24 mouse cellular contexts compared by ENCODE assay signal in the genomic region with DNA sequence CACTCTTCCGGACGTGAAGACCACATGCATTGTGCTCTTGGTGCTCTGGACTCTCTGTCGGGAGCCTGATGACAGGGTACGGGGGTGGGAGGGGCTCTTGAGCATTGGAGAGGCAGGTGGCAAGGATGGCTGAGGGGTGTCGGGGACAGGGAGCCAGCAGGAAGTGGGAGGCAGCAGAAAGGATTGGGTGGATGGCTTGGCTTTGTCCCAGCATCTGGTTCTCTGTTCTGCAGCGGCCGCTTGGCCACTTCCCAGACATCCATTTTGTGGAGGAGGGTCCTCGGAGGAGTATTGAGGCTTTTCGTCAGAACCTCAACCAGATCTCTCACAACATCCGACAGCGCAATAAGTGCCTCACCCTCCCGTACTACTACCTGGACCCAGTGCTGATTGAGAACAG. TPM values are rescaled to one million over a fixed set of nuclear protein-coding genes. Genes with fewer than 3 reads are reported as not detected.
DNase-seq lines count a peak whose midpoint lies in the region; ATAC-seq lines count a peak whose summit lies in the region.
"Had no signal": no experiment of that assay in that cellular context is flagged by ENCODE, and none has a peak within 500 bp of the region (broad histone marks: within the 10 kb centered on the region; RNA-seq: fewer than 3 reads in every experiment).

No protein-coding gene starts in this region.

- no peak overlapping the region for H3K27ac ChIP-seq in hindbrain, embryonic 12.5 days
- H3K27ac ChIP-seq: forebrain, embryonic 13.5 days; limb, embryonic 13.5 days; liver, embryonic 13.5 days; lung, embryonic 15.5 days; macrophage had no signal

- H3K4me3 ChIP-seq in hindbrain, embryonic 12.5 days = no peak overlapping the region
- H3K4me3 ChIP-seq: forebrain, embryonic 13.5 days; limb, embryonic 13.5 days; liver, embryonic 13.5 days; lung, embryonic 15.5 days had no signal

- no peak for ATAC-seq in hindbrain, embryonic 12.5 days (ENCODE audit: low FRiP score)
- ATAC-seq: forebrain, embryonic 13.5 days had no signal

- no peak overlapping the region for H3K4me2 ChIP-seq in hindbrain, embryonic 12.5 days (replicated peaks)
- H3K4me2 ChIP-seq: forebrain, embryonic 13.5 days; limb, embryonic 13.5 days; liver, embryonic 13.5 days; lung, embryonic 15.5 days; midbrain, embryonic 11.5 days had no signal

- peaks cover 5% of the 10 kb centered on the region; the same call in 1 of the 2 replicates for H3K27me3 ChIP-seq in hindbrain, embryonic 12.5 days

- H3K36me3 ChIP-seq in hindbrain, embryonic 12.5 days = no peaks in the 10 kb centered on the region
- H3K36me3 ChIP-seq: limb, embryonic 13.5 days; liver, embryonic 13.5 days; lung, embryonic 15.5 days had no signal

- H3K9ac ChIP-seq in hindbrain, embryonic 12.5 days = no peak overlapping the region
- H3K9ac ChIP-seq: forebrain, embryonic 13.5 days; limb, embryonic 13.5 days; liver, embryonic 13.5 days; lung, embryonic 15.5 days had no signal

- H3K9me3 ChIP-seq in hindbrain, embryonic 12.5 days (replicated peaks) = no peaks in the 10 kb centered on the region
- H3K9me3 ChIP-seq: forebrain, embryonic 13.5 days; limb, embryonic 13.5 days; liver, embryonic 13.5 days; lung, embryonic 15.5 days had no signal

- no peaks in the 10 kb centered on the region for H3K4me1 ChIP-seq in hindbrain, embryonic 12.5 days
- H3K4me1 ChIP-seq: forebrain, embryonic 13.5 days; liver, embryonic 13.5 days; lung, embryonic 15.5 days had no signal

- DNase-seq in frontal cortex, adult 2 months (ENCODE audit: extremely low spot score in 1 of 2, low spot score in 1 of 2) = peak; percentile 46 to 76
- DNase-seq in frontal cortex, postnatal 14 days (ENCODE audit: low spot score in 2 of 2) = no peak
- DNase-seq in layer of hippocampus, adult 8-10 months (ENCODE audit: low spot score in 2 of 2) = peak; percentile 49 to 63
- DNase-seq in layer of hippocampus, postnatal 25 days (ENCODE audit: extremely low spot score in 1 of 2, low spot score in 1 of 2) = no peak
- peak; percentile 75 for DNase-seq in brain, adult 2 months (ENCODE audit: low read depth, low spot score)
- peak; percentile 48 to 71 for DNase-seq in left cerebral cortex, postnatal 36 days (ENCODE audit: low spot score in 2 of 2)
- DNase-seq: adrenal gland, postnatal 25 days; cerebellum, adult 18-20 months; heart, postnatal 36 days; kidney, adult 11 months; liver, embryonic 13.5 days; thymus, adult 2 months had no signal

- 90% methylated on average over 12 of the region's 12 CpGs for WGBS in hindbrain, embryonic 12.5 days

- intact Hi-C loops in left cerebral cortex, postnatal 36 days (cut with DNase I) = no loop called here

RNA-seq across cellular contexts. Expression of gene Alox12b, which starts 12.5 kb away (rescaled TPM):
- 2.0 TPM in 2 replicates for polyA plus RNA-seq in frontal cortex, adult 2 months (2012; rRNA removed)
- 10 to 100 TPM in 2 of 4 experiments, 1 to 10 TPM in 2; 5.9 to 14.5 (median 10.5) TPM for total RNA-seq in layer of hippocampus, adult 8-10 months (2022)
- total RNA-seq in layer of hippocampus, postnatal 25 days (2021) = 1 to 10 TPM; 4.0 to 7.2 TPM
- total RNA-seq in left cerebral cortex, postnatal 36 days (2021) = 1 to 10 TPM; 6.0 to 6.1 TPM
- polyA plus RNA-seq in hindbrain, embryonic 12.5 days (2016; fragmentation: Nextera tagmentation; extraction: Ambion mirVana) = 0.12 TPM in 2 replicates
- total RNA-seq: adrenal gland, postnatal 25 days; CH12.LX; gastrocnemius, adult 8-10 months; granulocyte monocyte progenitor cell, adult 5-6 weeks; heart, postnatal 36 days; MEL had no signal
- polyA plus RNA-seq: forebrain, embryonic 13.5 days; heart, embryonic 14.5 days; liver, embryonic 13.5 days; lung, embryonic 15.5 days; macrophage; midbrain, embryonic 11.5 days had no signal

RNA-seq across cellular contexts. Expression of gene Alox8, which starts 28.3 kb away (rescaled TPM):
- polyA plus RNA-seq in frontal cortex, adult 2 months (2012; rRNA removed) = 1.6 and 1.8 TPM in 2 replicates
- total RNA-seq in layer of hippocampus, adult 8-10 months (2022) = 10 to 100 TPM in 1 of 4 experiments, 1 to 10 TPM in 3; 8.4 to 10.1 (median 9.3) TPM
- 1 to 10 TPM; 6.0 to 8.2 TPM for total RNA-seq in layer of hippocampus, postnatal 25 days (2021)
- 1 to 10 TPM; 4.2 to 6.5 TPM for total RNA-seq in left cerebral cortex, postnatal 36 days (2021)
- 0.06 and 0.07 TPM in 2 replicates for polyA plus RNA-seq in hindbrain, embryonic 12.5 days (2016; fragmentation: Nextera tagmentation; extraction: Ambion mirVana)
- total RNA-seq: adrenal gland, postnatal 25 days; gastrocnemius, adult 8-10 months; granulocyte monocyte progenitor cell, adult 5-6 weeks had no signal
- polyA plus RNA-seq: embryonic facial prominence, embryonic 11.5 days; forebrain, embryonic 13.5 days; liver, embryonic 13.5 days; macrophage; midbrain, embryonic 11.5 days had no signal

RNA-seq across cellular contexts. Expression of gene Aloxe3, which starts 43.6 kb away (rescaled TPM):
- polyA plus RNA-seq in frontal cortex, adult 2 months (2012; rRNA removed) = 5.1 and 8.0 TPM in 2 replicates
- 10 to 100 TPM in 2 of 4 experiments, 1 to 10 TPM in 2; 8.8 to 14.4 (median 10.1) TPM for total RNA-seq in layer of hippocampus, adult 8-10 months (2022)
- 1 to 10 TPM; 5.2 to 6.8 TPM for total RNA-seq in layer of hippocampus, postnatal 25 days (2021)
- 1 to 10 TPM; 4.3 to 6.8 TPM for total RNA-seq in left cerebral cortex, postnatal 36 days (2021)
- 0.41 and 0.65 TPM in 2 replicates for polyA plus RNA-seq in hindbrain, embryonic 12.5 days (2016; fragmentation: Nextera tagmentation; extraction: Ambion mirVana)
- total RNA-seq: granulocyte monocyte progenitor cell, adult 5-6 weeks; heart, postnatal 36 days; MEL had no signal
- polyA plus RNA-seq: forebrain, embryonic 13.5 days; liver, embryonic 13.5 days; macrophage had no signal

RNA-seq across cellular contexts. Expression of gene 9130213A22Rik, which starts 46.9 kb away (rescaled TPM):
- polyA plus RNA-seq in frontal cortex, adult 2 months (2012; rRNA removed) = 1.8 and 1.9 TPM in 2 replicates
- 1 to 10 TPM; 1.4 to 1.7 (median 1.5) TPM for total RNA-seq in layer of hippocampus, adult 8-10 months (2022)
- under 1 TPM; 0.68 to 0.89 TPM for total RNA-seq in layer of hippocampus, postnatal 25 days (2021)
- total RNA-seq in left cerebral cortex, postnatal 36 days (2021) = under 1 TPM; 0.52 to 0.75 TPM
- polyA plus RNA-seq in hindbrain, embryonic 12.5 days (2016; fragmentation: Nextera tagmentation; extraction: Ambion mirVana) = 0.26 and 0.29 TPM in 2 replicates
- total RNA-seq: CH12.LX; granulocyte monocyte progenitor cell, adult 5-6 weeks had no signal
- polyA plus RNA-seq: embryonic facial prominence, embryonic 11.5 days; liver, embryonic 13.5 days had no signal

RNA-seq across cellular contexts. Expression of gene Hes7, which starts 49.1 kb away (rescaled TPM):
- 0.78 and 0.86 TPM in 2 replicates for polyA plus RNA-seq in frontal cortex, adult 2 months (2012; rRNA removed)
- 1 to 10 TPM in 3 of 4 experiments, under 1 TPM in 1; 0.97 to 1.8 (median 1.2) TPM for total RNA-seq in layer of hippocampus, adult 8-10 months (2022)
- total RNA-seq in layer of hippocampus, postnatal 25 days (2021) = under 1 TPM; 0.80 to 0.96 TPM
- total RNA-seq in left cerebral cortex, postnatal 36 days (2021) = 1 to 10 TPM in 1 of 2 experiments, under 1 TPM in 1; 0.79 to 1.3 TPM
- polyA plus RNA-seq in hindbrain, embryonic 12.5 days (2016; fragmentation: Nextera tagmentation; extraction: Ambion mirVana) = 0.25 and 0.49 TPM in 2 replicates
- total RNA-seq: adrenal gland, postnatal 25 days; gastrocnemius, adult 8-10 months; granulocyte monocyte progenitor cell, adult 5-6 weeks; heart, postnatal 36 days had no signal
- polyA plus RNA-seq: macrophage had no signal

Comparison
In these comparisons a context has a peak if more than half of its experiments do, and no peak if none do; other contexts are left out.
1. DNase-seq: peak in frontal cortex, adult 2 months (2 of 2), layer of hippocampus, adult 8-10 months (2 of 2), brain, adult 2 months (single experiment) and left cerebral cortex, postnatal 36 days (2 of 2); none in frontal cortex, postnatal 14 days (0 of 2) and layer of hippocampus, postnatal 25 days (0 of 2).